Mouse (Mus musculus) liver, postnatal 0 days (tissue): ENCODE measurements around the gene Gpr3. TPM values are rescaled to one million over a fixed set of nuclear protein-coding genes. Genes with fewer than 3 reads are reported as not detected.

ENCODE experiments used
- ATAC-seq: fragments of 200-750 bp; cut with Nextera tagmentation; 2 replicates; pipeline ENCODE4 v1.8.0; 2017; ENCODE audit warnings: mild to moderate bottlenecking, moderate library complexity
- DNase-seq: peaks from one replicate; pipeline ENCODE4 v3.0.0-alpha.2; 2016
- H3K27ac ChIP-seq: fragments of 300-500 bp; sonication (generic); 2 replicates; pipeline ENCODE4 v1.5.1; 2014; ENCODE audit warnings: antibody characterized with exemption, moderate library complexity, mild to moderate bottlenecking, low read depth
- H3K27me3 ChIP-seq: fragments of 300-500 bp; sonication (generic); 2 replicates; pipeline ENCODE4 v1.6.1; 2014; ENCODE audit warnings: low read length, control low read depth, mixed read lengths; ENCODE audit not compliant: insufficient read depth
- H3K36me3 ChIP-seq: fragments of 300-500 bp; sonication (generic); replicated peaks from 2 replicates; pipeline ENCODE4 v1.6.1; 2014; ENCODE audit warnings: mild to moderate bottlenecking, control low read depth, low read length, moderate library complexity, mixed read lengths; ENCODE audit not compliant: insufficient read depth
- H3K4me1 ChIP-seq: fragments of 300-500 bp; sonication (generic); 2 replicates; pipeline ENCODE4 v1.6.1; 2014; ENCODE audit warnings: antibody characterized with exemption, mild to moderate bottlenecking, control low read depth; ENCODE audit not compliant: insufficient read depth
- H3K4me2 ChIP-seq: fragments of 300-500 bp; sonication (generic); 2 replicates; pipeline ENCODE4 v1.6.1; 2014; ENCODE audit warnings: low read depth, mild to moderate bottlenecking, low read length, moderate library complexity, mixed read lengths
- H3K4me3 ChIP-seq: fragments of 300-500 bp; sonication (generic); 2 replicates; pipeline ENCODE4 v1.5.1; 2014; ENCODE audit warnings: low read depth, low read length
- H3K9ac ChIP-seq: fragments of 300-500 bp; sonication (generic); replicated peaks from 2 replicates; pipeline ENCODE4 v1.6.1; 2014; ENCODE audit warnings: mild to moderate bottlenecking, moderate library complexity
- H3K9me3 ChIP-seq: fragments of 300-500 bp; sonication (generic); 2 replicates; pipeline ENCODE4 v1.6.1; 2016; ENCODE audit warnings: mild to moderate bottlenecking, control low read depth, low read length, mixed read lengths
- CTCF ChIP-seq: sonication (generic); IDR thresholded peaks from 2 replicates; pipeline ENCODE4 v1.5.1; 2016; ENCODE audit warnings: antibody characterized with exemption, low read depth
- EP300 ChIP-seq: IDR thresholded peaks from 2 replicates; pipeline ENCODE4 v1.6.1; 2016; ENCODE audit warnings: antibody characterized with exemption, low read depth, mild to moderate bottlenecking
- WGBS: fragments of 180-500 bp; shearing (Covaris S2); extraction: QIAGEN DNeasy Blood & Tissue Kit; methylation state at CpG from one replicate; pipeline ENCODE4 v1.1.7; 2014; ENCODE audit not compliant: insufficient replicate concordance; 5-methylcytosine and 5-hydroxymethylcytosine counted together
- polyA plus RNA-seq: library from polyadenylated mRNA; unstranded; fragments of >200 nt; fragmentation: Nextera tagmentation; extraction: Ambion mirVana; gene quantifications from 2 replicates; pipeline ENCODE4 v1.2.1, GENCODE M21; 2015

The Gpr3 gene
- polyA plus RNA-seq, 1 experiment from 2014 or later, result not detected

DNA sequence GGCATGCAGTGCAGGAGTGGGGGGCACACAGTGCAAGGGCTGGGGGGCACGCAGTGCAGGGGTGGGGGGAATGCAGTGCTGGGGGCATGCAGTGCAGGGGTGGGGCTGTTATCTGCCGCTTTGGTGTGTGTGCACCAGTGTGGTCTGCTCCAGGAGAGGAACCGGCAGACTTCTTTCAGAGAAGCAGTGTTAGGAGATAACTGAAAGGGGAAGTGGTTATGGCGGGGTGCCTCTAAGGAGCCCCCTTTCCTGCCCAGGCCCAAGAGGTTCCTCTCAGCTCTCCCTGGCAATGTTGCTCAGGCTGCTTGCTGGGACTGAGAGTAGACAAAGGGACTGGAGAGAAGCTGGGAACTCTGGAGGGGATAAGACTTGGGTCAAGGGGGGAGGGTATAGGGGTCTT lies 25.6 kb upstream of the Gpr3 start:
- ATAC-seq (no peak), DNase-seq (no peak)
- WGBS, result 17% methylated on average over 4 of the region's 4 CpGs
- TF ChIP-seq EP300 (no peak), CTCF (no peak)
- peaks cover 31% of the 10 kb centered on the region for H3K4me1 ChIP-seq
- H3K9ac ChIP-seq, result no peak overlapping the region
- no peak overlapping the region for H3K4me2 ChIP-seq
- no peak overlapping the region for H3K4me3 ChIP-seq
- no peaks in the 10 kb centered on the region for H3K9me3 ChIP-seq
- no peaks in the 10 kb centered on the region for H3K27me3 ChIP-seq
- 0 out of 2 replicates have a peak overlapping the region, but pooled peaks have one; percentile 29 for H3K27ac ChIP-seq
- 0 out of 2 replicates have a peak, but pooled peaks cover 3% of the 10 kb centered on the region for H3K36me3 ChIP-seq

- ATAC-seq (no peak), DNase-seq (no peak)
- no peak overlapping the region for H3K4me2 ChIP-seq
- H3K27me3 ChIP-seq, result no peaks in the 10 kb centered on the region
- H3K27ac ChIP-seq, result no peak overlapping the region
- TF ChIP-seq EP300 (no peak), CTCF (peak; percentile 35)
- H3K9me3 ChIP-seq, result no peaks in the 10 kb centered on the region
- no peak overlapping the region for H3K9ac ChIP-seq
- no peaks in the 10 kb centered on the region for H3K36me3 ChIP-seq
- peaks cover 13% of the 10 kb centered on the region for H3K4me1 ChIP-seq
- WGBS, result 84% methylated on average over 5 of the region's 5 CpGs
- H3K4me3 ChIP-seq, result no peak overlapping the region
Observed at GRCm38 (mm10) chr4:133235415-133235814, 23.1 kb upstream of the Gpr3 start.

- Histone ChIP-seq H3K36me3 (no peaks in the 10 kb centered on the region), H3K4me1 (peaks cover 6% of the 10 kb centered on the region), H3K27ac (no peak overlapping the region), H3K4me3 (no peak overlapping the region), H3K4me2 (no peak overlapping the region), H3K9me3 (no peaks in the 10 kb centered on the region), H3K9ac (no peak overlapping the region), H3K27me3 (no peaks in the 10 kb centered on the region)
- TF ChIP-seq CTCF, result no peak
- no peak for TF ChIP-seq EP300
- no peak for DNase-seq
- ATAC-seq, result no peak
- 72% methylated on average over 4 of the region's 5 CpGs for WGBS
Observed at GRCm38 (mm10) chr4:133234771-133235170, 22.4 kb upstream of the Gpr3 start.

DNA sequence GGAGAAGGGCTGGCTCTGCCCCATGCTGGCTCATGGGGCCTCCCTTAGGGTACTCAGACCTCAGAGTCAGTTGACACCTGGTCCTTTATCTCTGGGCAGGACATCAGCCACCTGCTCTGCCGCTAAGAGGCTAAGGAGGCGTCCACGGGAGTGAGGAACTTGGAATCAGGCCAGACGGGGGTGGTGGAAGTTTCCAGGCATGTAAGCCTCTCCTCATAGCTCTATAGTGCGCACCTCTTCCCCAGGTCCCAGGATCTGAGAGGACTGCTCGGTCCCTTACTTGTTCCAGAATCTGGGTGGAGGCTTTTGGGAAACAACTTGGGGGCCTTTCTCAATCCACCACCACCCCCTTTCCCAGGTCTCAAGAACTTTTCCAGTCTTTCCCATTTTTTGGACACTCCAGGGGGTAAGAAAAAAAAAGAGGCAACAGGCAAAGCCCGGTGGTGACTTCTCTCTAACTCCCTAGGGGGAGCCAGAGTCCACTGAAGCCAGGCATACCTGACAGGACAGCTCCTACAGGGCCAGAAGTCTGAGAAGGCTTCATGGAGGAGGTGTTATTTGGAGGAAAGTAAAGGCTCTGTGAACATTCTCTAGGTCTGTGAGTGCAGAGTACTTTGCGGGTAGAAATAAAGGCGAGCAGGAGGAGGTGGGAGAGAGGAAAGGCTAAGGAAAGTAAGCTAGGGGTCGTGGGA lies 21.1 kb upstream of the Gpr3 start:
- H3K4me1 ChIP-seq, result no peaks in the 10 kb centered on the region; the same call in 1 of the 2 replicates
- no peak overlapping the region for H3K4me2 ChIP-seq
- ATAC-seq (peak; percentile 58), DNase-seq (peak; percentile 61)
- no peaks in the 10 kb centered on the region for H3K27me3 ChIP-seq
- no peak overlapping the region for H3K9ac ChIP-seq
- H3K27ac ChIP-seq, result no peak overlapping the region
- TF ChIP-seq CTCF (peak; percentile 83), EP300 (no peak)
- no peaks in the 10 kb centered on the region for H3K36me3 ChIP-seq
- no peaks in the 10 kb centered on the region for H3K9me3 ChIP-seq
- no peak overlapping the region for H3K4me3 ChIP-seq
- WGBS, result 37% methylated on average over 10 of the region's 10 CpGs

DNA sequence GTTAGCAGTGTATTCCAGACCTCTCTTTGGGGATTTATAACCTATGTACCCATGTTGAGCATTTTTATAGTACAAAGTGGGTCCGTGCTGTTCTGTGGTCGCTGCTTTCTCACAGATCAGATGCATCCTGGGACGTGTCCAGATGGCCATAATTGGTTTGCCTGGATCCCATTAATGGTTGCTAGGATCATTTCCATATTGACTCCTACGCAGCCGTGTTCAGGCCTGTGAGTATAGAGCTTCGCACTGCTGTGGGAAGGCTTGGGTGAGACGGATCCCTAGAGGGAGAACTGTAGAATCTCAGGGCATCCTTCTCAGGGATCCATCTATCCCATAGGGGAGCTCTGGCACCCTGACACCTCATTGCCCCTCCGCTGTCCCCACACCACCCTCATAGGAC lies 17.2 kb upstream of the Gpr3 start:
- Histone ChIP-seq H3K9ac (no peak overlapping the region), H3K4me2 (no peak overlapping the region), H3K27me3 (no peaks in the 10 kb centered on the region), H3K36me3 (no peaks in the 10 kb centered on the region), H3K4me1 (no peaks in the 10 kb centered on the region; the same call in 1 of the 2 replicates), H3K9me3 (no peaks in the 10 kb centered on the region), H3K4me3 (no peak overlapping the region), H3K27ac (no peak overlapping the region)
- DNase-seq (no peak), ATAC-seq (no peak)
- WGBS, result 76% methylated on average over 8 of the region's 8 CpGs
- TF ChIP-seq CTCF, result no peak
- no peak for TF ChIP-seq EP300

- TF ChIP-seq CTCF, result no peak
- TF ChIP-seq EP300, result no peak
- no peak overlapping the region for H3K4me3 ChIP-seq
- H3K4me2 ChIP-seq, result no peak overlapping the region
- ATAC-seq, result no peak
- H3K27ac ChIP-seq, result no peak overlapping the region
- H3K9ac ChIP-seq, result no peak overlapping the region
- 53% methylated on average over 8 of the region's 8 CpGs for WGBS
- no peaks in the 10 kb centered on the region for H3K4me1 ChIP-seq
- no peaks in the 10 kb centered on the region for H3K36me3 ChIP-seq
- DNase-seq, result no peak
- H3K27me3 ChIP-seq, result no peaks in the 10 kb centered on the region
- H3K9me3 ChIP-seq, result no peaks in the 10 kb centered on the region
Observed at GRCm38 (mm10) chr4:133227636-133228035, 15.3 kb upstream of the Gpr3 start.
